Mouse (Mus musculus) midbrain, embryonic 12.5 days (tissue): ENCODE measurements at regions not wholly inside any gene's neighbourhood (a gene's known extent, or its start where the extent isn't known, plus 50 kb on each side); places are given as distances from the start of the nearest gene placed in this dataset.
"Not testable (repeated sequence)": the region's sequence is repeated elsewhere in the genome, so short reads cannot be mapped to it uniquely, and the experiment has no call there.

Experiments used
- ATAC-seq: fragments of 200-750 bp; cut with Nextera tagmentation; 2 replicates; pipeline ENCODE4 v1.8.0; 2017; ENCODE audit warnings: low read depth, moderate TSS enrichment, moderate library complexity; ENCODE audit not compliant: low FRiP score
- H3K27ac ChIP-seq: fragments of 300-500 bp; sonication (generic); replicated peaks from 2 replicates; pipeline ENCODE4 v1.5.1; 2016; ENCODE audit warnings: mild to moderate bottlenecking
- H3K27me3 ChIP-seq: fragments of 300-500 bp; sonication (generic); 2 replicates; pipeline ENCODE4 v1.6.1; 2016; ENCODE audit warnings: mild to moderate bottlenecking
- H3K36me3 ChIP-seq: fragments of 300-500 bp; sonication (generic); 2 replicates; pipeline ENCODE4 v1.6.1; 2016
- H3K4me1 ChIP-seq: fragments of 300-500 bp; sonication (generic); 2 replicates; pipeline ENCODE4 v1.6.1; 2016
- H3K4me2 ChIP-seq: fragments of 300-500 bp; sonication (generic); replicated peaks from 2 replicates; pipeline ENCODE4 v1.6.1; 2016; ENCODE audit warnings: mild to moderate bottlenecking, moderate library complexity
- H3K4me3 ChIP-seq: fragments of 300-500 bp; sonication (generic); 2 replicates; pipeline ENCODE4 v1.5.1; 2016; ENCODE audit warnings: mild to moderate bottlenecking
- H3K9ac ChIP-seq: fragments of 300-500 bp; sonication (generic); replicated peaks from 2 replicates; pipeline ENCODE4 v1.6.1; 2016; ENCODE audit warnings: mild to moderate bottlenecking, moderate library complexity
- H3K9me3 ChIP-seq: fragments of 300-500 bp; sonication (generic); 2 replicates; pipeline ENCODE4 v1.6.1; 2016; ENCODE audit warnings: mild to moderate bottlenecking
- WGBS: fragments of 180-500 bp; shearing (Covaris S2); methylation state at CpG from one replicate; pipeline ENCODE4 v1.1.7; 2016; 5-methylcytosine and 5-hydroxymethylcytosine counted together

GRCm38 (mm10) chr2:109791921-109792320 is 98.7 kb upstream of the Lin7c start:
- ATAC-seq, H3K4me1 ChIP-seq, H3K9ac ChIP-seq, H3K27me3 ChIP-seq, H3K9me3 ChIP-seq, H3K36me3 ChIP-seq, H3K27ac ChIP-seq, H3K4me3 ChIP-seq, H3K4me2 ChIP-seq: not testable (repeated sequence)
- WGBS = 95% methylated on average over 3 of the region's 3 CpGs

DNA sequence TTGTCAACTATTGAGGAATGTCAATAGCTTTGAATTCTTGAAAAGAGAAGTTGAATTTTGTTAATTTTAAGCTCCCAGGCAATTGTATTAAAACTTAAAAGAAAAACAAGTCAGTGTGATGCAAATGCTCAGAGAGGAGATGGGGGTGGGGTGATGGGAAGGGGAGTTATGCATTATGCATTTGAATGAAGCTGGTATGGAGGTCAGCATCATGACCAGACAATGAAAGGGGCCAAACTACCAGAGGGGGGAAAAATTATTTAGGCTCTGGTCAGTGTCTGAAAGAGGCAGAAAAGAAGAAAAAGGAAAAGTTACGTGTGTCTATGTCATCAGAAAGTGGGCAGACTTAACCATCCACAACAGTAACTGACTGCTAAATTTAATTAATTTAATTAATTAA is 73.7 kb upstream of the Lin7c start:
- Histone ChIP-seq H3K4me2 (no peak overlapping the region), H3K27ac (no peak overlapping the region), H3K27me3 (no peaks in the 10 kb centered on the region), H3K4me3 (no peak overlapping the region), H3K9ac (no peak overlapping the region), H3K36me3 (no peaks in the 10 kb centered on the region), H3K4me1 (no peaks in the 10 kb centered on the region), H3K9me3 (no peaks in the 10 kb centered on the region)
- whole genome bisulfite sequencing = 87% methylated on average over 1 of the region's 1 CpGs
- ATAC-seq = 0 out of 2 replicates have a peak, but pooled peaks have one; percentile 58

GRCm38 (mm10) chr2:109820357-109820756 is 70.3 kb upstream of the Lin7c start:
- H3K4me3 ChIP-seq = no peak overlapping the region
- H3K9ac ChIP-seq = no peak overlapping the region
- WGBS = 90% methylated on average over 6 of the region's 6 CpGs
- H3K27ac ChIP-seq = no peak overlapping the region
- H3K27me3 ChIP-seq = no peaks in the 10 kb centered on the region
- H3K4me1 ChIP-seq = no peaks in the 10 kb centered on the region
- no peaks in the 10 kb centered on the region for H3K36me3 ChIP-seq
- H3K4me2 ChIP-seq = no peak overlapping the region
- no peaks in the 10 kb centered on the region for H3K9me3 ChIP-seq
- ATAC-seq = no peak

DNA sequence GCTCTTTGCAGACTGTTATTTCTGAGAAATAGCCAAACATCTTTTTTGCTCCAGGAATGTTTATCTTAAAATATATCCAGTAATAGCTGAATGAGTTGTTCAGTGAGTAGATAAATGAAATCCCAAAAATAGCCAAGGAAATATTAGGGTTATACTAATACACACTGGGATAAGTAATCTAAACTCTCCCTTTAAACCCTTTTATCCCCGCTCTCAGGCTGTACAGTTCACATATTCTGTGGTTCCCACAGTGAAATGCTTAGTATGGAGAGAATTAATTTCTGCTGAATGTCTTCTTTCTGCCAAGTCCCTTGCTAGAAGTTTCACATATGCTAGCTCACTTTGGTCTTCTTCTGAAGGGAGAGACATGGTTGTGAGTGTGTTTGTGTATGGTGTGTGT is 69.8 kb upstream of the Lin7c start:
- Histone ChIP-seq H3K27me3 (no peaks in the 10 kb centered on the region), H3K9ac (no peak overlapping the region), H3K4me2 (no peak overlapping the region), H3K36me3 (no peaks in the 10 kb centered on the region), H3K27ac (no peak overlapping the region), H3K4me1 (no peaks in the 10 kb centered on the region), H3K4me3 (no peak overlapping the region), H3K9me3 (no peaks in the 10 kb centered on the region)
- no peak for ATAC-seq
- 80% methylated on average over 1 of the region's 1 CpGs for WGBS

GRCm38 (mm10) chr2:109822993-109823830 is 67.4 kb upstream of the Lin7c start:
- H3K4me2 ChIP-seq = no peak overlapping the region

DNA sequence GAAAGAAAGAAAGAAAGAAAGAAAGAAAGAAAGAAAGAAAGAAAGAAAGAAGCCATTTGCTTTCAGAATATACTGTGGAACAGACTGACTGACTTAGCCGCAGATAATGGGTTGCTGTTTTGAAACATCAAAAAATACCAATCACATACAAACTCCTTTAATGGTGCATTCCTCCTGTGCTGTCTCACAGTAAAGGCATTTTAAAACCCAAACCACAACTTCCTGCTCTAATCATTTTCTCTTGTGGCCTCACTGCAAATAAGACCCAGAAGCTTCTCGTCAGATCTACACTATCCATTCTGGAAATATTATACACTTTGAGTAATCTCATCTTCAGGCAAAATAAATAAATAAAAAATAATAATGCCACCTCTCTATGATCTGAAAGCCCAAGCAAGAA is 50.4 kb upstream of the Lin7c start:
- H3K4me2 ChIP-seq = no peak overlapping the region
- ATAC-seq = no peak
- no peaks in the 10 kb centered on the region for H3K36me3 ChIP-seq
- H3K9ac ChIP-seq = no peak overlapping the region
- 89% methylated on average over 2 of the region's 2 CpGs for WGBS
- H3K27me3 ChIP-seq = no peaks in the 10 kb centered on the region
- H3K4me1 ChIP-seq = no peaks in the 10 kb centered on the region
- H3K27ac ChIP-seq = no peak overlapping the region
- no peak overlapping the region for H3K4me3 ChIP-seq
- no peaks in the 10 kb centered on the region for H3K9me3 ChIP-seq

More at GRCm38 (mm10) chr2:109822993-109823830, 67.4 kb upstream of the Lin7c start:
- Histone ChIP-seq H3K27me3 (no peaks in the 10 kb centered on the region), H3K4me3 (no peak overlapping the region), H3K9me3 (no peaks in the 10 kb centered on the region), H3K36me3 (no peaks in the 10 kb centered on the region), H3K9ac (no peak overlapping the region), H3K4me1 (no peaks in the 10 kb centered on the region), H3K27ac (no peak overlapping the region)
- WGBS = 89% methylated on average over 4 of the region's 4 CpGs
- ATAC-seq = no peak
